Mouse (Mus musculus): ENCODE results near the gene Uvrag. TPM values are rescaled to one million over a fixed set of nuclear protein-coding genes. Genes with fewer than 3 reads are reported as not detected.
A peak's percentile ranks its signal among the peaks of the same experiment; 100 is the strongest.

Uvrag gene
- polyA plus RNA-seq, 1 experiment from 2014 or later: 22.4 TPM

- Histone ChIP-seq H3K36me3 (ENCODE audit: control insufficient read depth, insufficient read depth, low read length) (no peaks in the 10 kb centered on the region), H3K4me1 (replicated peaks; ENCODE audit: control insufficient read depth, insufficient read depth, low read length) (peaks cover 27% of the 10 kb centered on the region), H3K4me3 (ENCODE audit: low read length) (no peak overlapping the region), H3K4me2 (ENCODE audit: low read depth, low read length) (no peak overlapping the region), H3K27ac (ENCODE audit: low read length) (peak overlapping the region; percentile 36), H3K27me3 (ENCODE audit: control insufficient read depth, insufficient read depth, low read depth, low read length) (no peaks in the 10 kb centered on the region), H3K9me3 (ENCODE audit: control insufficient read depth, low read length) (no peaks in the 10 kb centered on the region), H3K9ac (ENCODE audit: low read length) (no peak overlapping the region)
- peak; percentile 20; the same call in 1 of the 2 replicates for ATAC-seq (ENCODE audit: low read depth)
- 62% methylated on average over 11 of the region's 11 CpGs for WGBS
These were observed 230.2 kb downstream of the Uvrag start for GRCm38 (mm10) chr7:98910712-98911111.

GRCm38 (mm10) chr7:98910164-98910563 is 230.8 kb downstream of the Uvrag start:
- no peaks in the 10 kb centered on the region for H3K27me3 ChIP-seq (ENCODE audit: control insufficient read depth, insufficient read depth, low read depth, low read length)
- no peak for ATAC-seq (ENCODE audit: low read depth)
- WGBS: 65% methylated on average over 11 of the region's 11 CpGs
- no peaks in the 10 kb centered on the region for H3K36me3 ChIP-seq (ENCODE audit: control insufficient read depth, insufficient read depth, low read length)
- H3K9ac ChIP-seq (ENCODE audit: low read length): no peak overlapping the region
- peak overlapping the region; percentile 45 for H3K27ac ChIP-seq (ENCODE audit: low read length)
- H3K4me3 ChIP-seq (ENCODE audit: low read length): no peak overlapping the region
- H3K9me3 ChIP-seq (ENCODE audit: control insufficient read depth, low read length): no peaks in the 10 kb centered on the region
- H3K4me2 ChIP-seq (ENCODE audit: low read depth, low read length): no peak overlapping the region
- peaks cover 29% of the 10 kb centered on the region for H3K4me1 ChIP-seq (replicated peaks; ENCODE audit: control insufficient read depth, insufficient read depth, low read length)

- H3K4me1 ChIP-seq (replicated peaks; ENCODE audit: control insufficient read depth, insufficient read depth, low read length): peaks cover 28% of the 10 kb centered on the region
- no peak overlapping the region for H3K4me2 ChIP-seq (ENCODE audit: low read depth, low read length)
- H3K9me3 ChIP-seq (ENCODE audit: control insufficient read depth, low read length): no peaks in the 10 kb centered on the region
- ATAC-seq (ENCODE audit: low read depth): no peak
- no peaks in the 10 kb centered on the region for H3K27me3 ChIP-seq (ENCODE audit: control insufficient read depth, insufficient read depth, low read depth, low read length)
- H3K4me3 ChIP-seq (ENCODE audit: low read length): no peak overlapping the region
- H3K36me3 ChIP-seq (ENCODE audit: control insufficient read depth, insufficient read depth, low read length): no peaks in the 10 kb centered on the region
- H3K9ac ChIP-seq (ENCODE audit: low read length): no peak overlapping the region
- no peak overlapping the region for H3K27ac ChIP-seq (ENCODE audit: low read length)
- WGBS: 85% methylated on average over 4 of the region's 4 CpGs
These were observed 233.5 kb downstream of the Uvrag start for GRCm38 (mm10) chr7:98907476-98907875.

- Histone ChIP-seq H3K9ac (ENCODE audit: low read length) (no peak overlapping the region), H3K27ac (ENCODE audit: low read length) (0 out of 2 replicates have a peak overlapping the region, but pooled peaks have one; percentile 19), H3K4me2 (ENCODE audit: low read depth, low read length) (no peak overlapping the region), H3K9me3 (ENCODE audit: control insufficient read depth, low read length) (peaks cover 5% of the 10 kb centered on the region; the same call in 1 of the 2 replicates), H3K27me3 (ENCODE audit: control insufficient read depth, insufficient read depth, low read depth, low read length) (no peaks in the 10 kb centered on the region), H3K4me3 (ENCODE audit: low read length) (no peak overlapping the region), H3K36me3 (ENCODE audit: control insufficient read depth, insufficient read depth, low read length) (no peaks in the 10 kb centered on the region), H3K4me1 (replicated peaks; ENCODE audit: control insufficient read depth, insufficient read depth, low read length) (peaks cover 23% of the 10 kb centered on the region)
- ATAC-seq (ENCODE audit: low read depth): peak; percentile 77
- WGBS: 57% methylated on average over 21 of the region's 21 CpGs
These were observed 236.1 kb downstream of the Uvrag start for GRCm38 (mm10) chr7:98904659-98905362.

GRCm38 (mm10) chr7:98903884-98904283 is 237.1 kb downstream of the Uvrag start:
- WGBS: 45% methylated on average over 5 of the region's 5 CpGs
- Histone ChIP-seq H3K27me3 (ENCODE audit: control insufficient read depth, insufficient read depth, low read depth, low read length) (no peaks in the 10 kb centered on the region), H3K4me3 (ENCODE audit: low read length) (no peak overlapping the region), H3K27ac (ENCODE audit: low read length) (no peak overlapping the region), H3K4me1 (replicated peaks; ENCODE audit: control insufficient read depth, insufficient read depth, low read length) (peaks cover 31% of the 10 kb centered on the region), H3K9me3 (ENCODE audit: control insufficient read depth, low read length) (peaks cover 5% of the 10 kb centered on the region; the same call in 1 of the 2 replicates), H3K4me2 (ENCODE audit: low read depth, low read length) (no peak overlapping the region), H3K36me3 (ENCODE audit: control insufficient read depth, insufficient read depth, low read length) (no peaks in the 10 kb centered on the region), H3K9ac (ENCODE audit: low read length) (no peak overlapping the region)
- ATAC-seq (ENCODE audit: low read depth): no peak

- H3K4me1 ChIP-seq (replicated peaks; ENCODE audit: control insufficient read depth, insufficient read depth, low read length): peaks cover 40% of the 10 kb centered on the region
- no peaks in the 10 kb centered on the region for H3K36me3 ChIP-seq (ENCODE audit: control insufficient read depth, insufficient read depth, low read length)
- no peak overlapping the region for H3K9ac ChIP-seq (ENCODE audit: low read length)
- H3K4me2 ChIP-seq (ENCODE audit: low read depth, low read length): no peak overlapping the region
- H3K4me3 ChIP-seq (ENCODE audit: low read length): no peak overlapping the region
- H3K27me3 ChIP-seq (ENCODE audit: control insufficient read depth, insufficient read depth, low read depth, low read length): no peaks in the 10 kb centered on the region
- ATAC-seq (ENCODE audit: low read depth): no peak
- WGBS: 97% methylated on average over 1 of the region's 1 CpGs
- peaks cover 5% of the 10 kb centered on the region; the same call in 1 of the 2 replicates for H3K9me3 ChIP-seq (ENCODE audit: control insufficient read depth, low read length)
- H3K27ac ChIP-seq (ENCODE audit: low read length): no peak overlapping the region
These were observed 239.8 kb downstream of the Uvrag start for GRCm38 (mm10) chr7:98901120-98901519.

GRCm38 (mm10) chr7:98899815-98900214 is 241.1 kb downstream of the Uvrag start:
- ATAC-seq (ENCODE audit: low read depth): peak; percentile 86
- H3K4me2 ChIP-seq (ENCODE audit: low read depth, low read length): no peak overlapping the region
- no peak overlapping the region for H3K9ac ChIP-seq (ENCODE audit: low read length)
- no peak overlapping the region for H3K4me3 ChIP-seq (ENCODE audit: low read length)
- no peaks in the 10 kb centered on the region for H3K27me3 ChIP-seq (ENCODE audit: control insufficient read depth, insufficient read depth, low read depth, low read length)
- 41% methylated on average over 4 of the region's 4 CpGs for WGBS
- H3K27ac ChIP-seq (ENCODE audit: low read length): peak overlapping the region; percentile 85
- no peaks in the 10 kb centered on the region for H3K36me3 ChIP-seq (ENCODE audit: control insufficient read depth, insufficient read depth, low read length)
- H3K9me3 ChIP-seq (ENCODE audit: control insufficient read depth, low read length): peaks cover 5% of the 10 kb centered on the region; the same call in 1 of the 2 replicates
- peaks cover 47% of the 10 kb centered on the region for H3K4me1 ChIP-seq (replicated peaks; ENCODE audit: control insufficient read depth, insufficient read depth, low read length)

- no peak overlapping the region for H3K27ac ChIP-seq (ENCODE audit: low read length)
- H3K27me3 ChIP-seq (ENCODE audit: control insufficient read depth, insufficient read depth, low read depth, low read length): no peaks in the 10 kb centered on the region
- H3K36me3 ChIP-seq (ENCODE audit: control insufficient read depth, insufficient read depth, low read length): no peaks in the 10 kb centered on the region
- no peak overlapping the region for H3K4me3 ChIP-seq (ENCODE audit: low read length)
- peaks cover 5% of the 10 kb centered on the region; the same call in 1 of the 2 replicates for H3K9me3 ChIP-seq (ENCODE audit: control insufficient read depth, low read length)
- H3K4me2 ChIP-seq (ENCODE audit: low read depth, low read length): no peak overlapping the region
- no peak for ATAC-seq (ENCODE audit: low read depth)
- no peak overlapping the region for H3K9ac ChIP-seq (ENCODE audit: low read length)
- peaks cover 43% of the 10 kb centered on the region for H3K4me1 ChIP-seq (replicated peaks; ENCODE audit: control insufficient read depth, insufficient read depth, low read length)
- WGBS: 91% methylated on average over 8 of the region's 8 CpGs
These were observed 243.6 kb downstream of the Uvrag start for GRCm38 (mm10) chr7:98897323-98897722.

GRCm38 (mm10) chr7:98895501-98896095 is 245.3 kb downstream of the Uvrag start:
- Histone ChIP-seq H3K4me3 (ENCODE audit: low read length) (no peak overlapping the region), H3K9me3 (ENCODE audit: control insufficient read depth, low read length) (no peaks in the 10 kb centered on the region), H3K4me2 (ENCODE audit: low read depth, low read length) (no peak overlapping the region), H3K27ac (ENCODE audit: low read length) (peak overlapping the region; percentile 50), H3K27me3 (ENCODE audit: control insufficient read depth, insufficient read depth, low read depth, low read length) (no peaks in the 10 kb centered on the region), H3K9ac (ENCODE audit: low read length) (no peak overlapping the region), H3K4me1 (replicated peaks; ENCODE audit: control insufficient read depth, insufficient read depth, low read length) (peaks cover 43% of the 10 kb centered on the region), H3K36me3 (ENCODE audit: control insufficient read depth, insufficient read depth, low read length) (no peaks in the 10 kb centered on the region)
- ATAC-seq (ENCODE audit: low read depth): no peak
- 19% methylated on average over 10 of the region's 10 CpGs for WGBS

All from lung, embryonic 16.5 days (tissue).